Mouse (Mus musculus) E14TG2a.4 (cell line): ENCODE data around the gene Stoml1.

Experiments used
- CTCF ChIP-seq: conservative IDR thresholded peaks from 2 replicates; pipeline ENCODE4 v1.5.1; 2014; ENCODE audit warnings: low read length
- NANOG ChIP-seq: IDR thresholded peaks from 2 replicates; pipeline ENCODE4 v1.6.1; 2014; ENCODE audit warnings: borderline replicate concordance, low read length, mixed read lengths
- POU5F1 ChIP-seq: IDR thresholded peaks from 2 replicates; pipeline ENCODE4 v1.6.1; 2014; ENCODE audit warnings: low read length, borderline replicate concordance

DNA sequence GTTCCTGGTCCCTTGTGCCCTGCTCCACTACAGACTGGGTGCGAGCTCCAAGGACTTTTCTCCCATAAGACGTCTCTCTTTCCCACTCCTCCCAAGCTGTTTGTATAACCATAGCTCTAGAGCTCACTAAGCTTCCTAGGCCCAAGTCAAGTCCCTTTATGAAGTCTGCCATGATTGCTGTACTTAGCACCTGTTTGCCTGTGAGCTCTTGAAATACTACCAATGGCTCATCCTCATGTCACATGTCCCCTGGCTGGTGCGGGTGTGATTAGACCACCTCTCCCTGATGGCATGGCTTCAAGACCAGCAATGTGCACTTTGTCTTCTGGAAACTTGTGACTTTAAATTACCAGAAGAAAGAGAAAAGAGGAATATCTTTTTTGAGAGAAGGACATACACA, 42.4 kb downstream of the Stoml1 start:
- TF ChIP-seq CTCF (no peak), NANOG (no peak), POU5F1 (no peak)
